Comparison of ENCODE assay signal across 25 mouse cellular contexts in genomic region chr7:129533366-129533905, GRCm38 (mm10). TPM values are rescaled to one million over a fixed set of nuclear protein-coding genes. Genes with fewer than 3 reads are reported as not detected.
DNase-seq lines count a peak whose midpoint lies in the region; ATAC-seq and TF ChIP-seq lines count a peak whose summit lies in the region.
"Had no signal": no experiment of that assay in that cellular context is flagged by ENCODE, and none has a peak within 500 bp of the region (broad histone marks: within the 10 kb centered on the region; RNA-seq: fewer than 3 reads in every experiment).

No protein-coding gene starts in this region.

- 69% methylated on average over 6 of the region's 6 CpGs for WGBS in forebrain, embryonic 14.5 days
- WGBS in forebrain, embryonic 11.5 days, result 80% methylated on average over 6 of the region's 6 CpGs
- 59% methylated on average over 6 of the region's 6 CpGs for WGBS in hindbrain, postnatal 0 days
- WGBS in hindbrain, embryonic 11.5 days, result 88% methylated on average over 6 of the region's 6 CpGs
- WGBS in neural tube, embryonic 13.5 days, result 72% methylated on average over 6 of the region's 6 CpGs
- WGBS in neural tube, embryonic 15.5 days, result 71% methylated on average over 6 of the region's 6 CpGs

- H3K36me3 ChIP-seq in forebrain, embryonic 14.5 days (ENCODE audit: control insufficient read depth, insufficient read depth, low read length), result no peaks in the 10 kb centered on the region
- no peaks in the 10 kb centered on the region for H3K36me3 ChIP-seq in forebrain, embryonic 11.5 days (ENCODE audit: control insufficient read depth, insufficient read depth, low read length)
- H3K36me3 ChIP-seq in hindbrain, postnatal 0 days (ENCODE audit: insufficient read depth, low read length), result no peaks in the 10 kb centered on the region
- H3K36me3 ChIP-seq in hindbrain, embryonic 11.5 days (ENCODE audit: control insufficient read depth, insufficient read depth, low read length), result no peaks in the 10 kb centered on the region
- H3K36me3 ChIP-seq in neural tube, embryonic 13.5 days, result no peaks in the 10 kb centered on the region
- H3K36me3 ChIP-seq in neural tube, embryonic 15.5 days, result no peaks in the 10 kb centered on the region
- H3K36me3 ChIP-seq: hindbrain, embryonic 13.5 days; liver, embryonic 15.5 days; lung, embryonic 15.5 days; neural tube, embryonic 12.5 days had no signal

- TF ChIP-seq CTCF in hindbrain, postnatal 0 days (IDR thresholded peaks at IDR 0.05; ENCODE audit: low read depth), result no peak

- H3K9ac ChIP-seq in forebrain, embryonic 14.5 days (ENCODE audit: low read length), result no peak overlapping the region
- H3K9ac ChIP-seq in forebrain, embryonic 11.5 days (ENCODE audit: low read length), result no peak overlapping the region
- H3K9ac ChIP-seq in hindbrain, postnatal 0 days (replicated peaks; ENCODE audit: low read length), result no peak overlapping the region
- no peak overlapping the region for H3K9ac ChIP-seq in hindbrain, embryonic 11.5 days (ENCODE audit: low read depth, low read length)
- no peak overlapping the region for H3K9ac ChIP-seq in neural tube, embryonic 13.5 days
- H3K9ac ChIP-seq in neural tube, embryonic 15.5 days (replicated peaks), result no peak overlapping the region
- H3K9ac ChIP-seq: hindbrain, embryonic 13.5 days; liver, embryonic 15.5 days; lung, embryonic 15.5 days; neural tube, embryonic 12.5 days had no signal

- no peaks in the 10 kb centered on the region for H3K27me3 ChIP-seq in forebrain, embryonic 14.5 days (replicated peaks; ENCODE audit: control insufficient read depth, insufficient read depth, low read length)
- H3K27me3 ChIP-seq in forebrain, embryonic 11.5 days (ENCODE audit: control insufficient read depth, insufficient read depth, low read length), result no peaks in the 10 kb centered on the region
- no peaks in the 10 kb centered on the region for H3K27me3 ChIP-seq in hindbrain, postnatal 0 days (ENCODE audit: insufficient read depth, low read length)
- no peaks in the 10 kb centered on the region for H3K27me3 ChIP-seq in hindbrain, embryonic 11.5 days (ENCODE audit: control insufficient read depth, insufficient read depth, low read length)
- H3K27me3 ChIP-seq in neural tube, embryonic 13.5 days, result no peaks in the 10 kb centered on the region
- no peaks in the 10 kb centered on the region for H3K27me3 ChIP-seq in neural tube, embryonic 15.5 days (replicated peaks)
- H3K27me3 ChIP-seq: hindbrain, embryonic 13.5 days; liver, embryonic 15.5 days; lung, embryonic 15.5 days; neural tube, embryonic 12.5 days had no signal

- peak; percentile 15 for DNase-seq in forebrain, embryonic 14.5 days (ENCODE audit: low spot score)
- DNase-seq in forebrain, embryonic 11.5 days (ENCODE audit: low spot score), result no peak
- peak; percentile 30 for DNase-seq in hindbrain, postnatal 0 days (ENCODE audit: low spot score)
- no peak for DNase-seq in hindbrain, embryonic 11.5 days (ENCODE audit: low spot score)
- DNase-seq in right cerebral cortex, postnatal 25 days, result no peak
- DNase-seq: cerebellum, adult 18-20 months; cerebellum, postnatal 36 days; gastrocnemius, adult 2 months; gastrocnemius, postnatal 36 days; heart, adult 2 months; heart, postnatal 14 days; kidney, adult 11 months; kidney, postnatal 14 days; thymus, postnatal 4 days had no signal

- no peak; the same call in 1 of the 2 replicates for ATAC-seq in forebrain, embryonic 14.5 days
- ATAC-seq in forebrain, embryonic 11.5 days (replicated peaks; ENCODE audit: low FRiP score), result no peak
- ATAC-seq in hindbrain, postnatal 0 days, result 0 out of 2 replicates have a peak, but pooled peaks have one; percentile 27
- no peak for ATAC-seq in hindbrain, embryonic 11.5 days (ENCODE audit: low FRiP score)
- peak; percentile 59 for ATAC-seq in neural tube, embryonic 13.5 days (ENCODE audit: low read depth)
- no peak for ATAC-seq in neural tube, embryonic 15.5 days (ENCODE audit: low FRiP score)
- ATAC-seq: CD4-positive, CD25-positive, alpha-beta regulatory T cell, adult 4 months; inflammation-experienced regulatory T-cells, adult 6 months; midbrain, embryonic 16.5 days had no signal

- no peak overlapping the region for H3K4me2 ChIP-seq in forebrain, embryonic 14.5 days (ENCODE audit: low read length)
- no peak overlapping the region for H3K4me2 ChIP-seq in forebrain, embryonic 11.5 days (ENCODE audit: low read depth, low read length, severe bottlenecking)
- no peak overlapping the region for H3K4me2 ChIP-seq in hindbrain, postnatal 0 days (ENCODE audit: low read depth, low read length)
- no peak overlapping the region for H3K4me2 ChIP-seq in hindbrain, embryonic 11.5 days (replicated peaks; ENCODE audit: low read depth, low read length)
- no peak overlapping the region for H3K4me2 ChIP-seq in neural tube, embryonic 13.5 days
- H3K4me2 ChIP-seq in neural tube, embryonic 15.5 days, result no peak overlapping the region
- H3K4me2 ChIP-seq: hindbrain, embryonic 13.5 days; liver, embryonic 15.5 days; lung, embryonic 15.5 days; midbrain, embryonic 11.5 days; neural tube, embryonic 12.5 days had no signal

- H3K4me1 ChIP-seq in forebrain, embryonic 14.5 days (ENCODE audit: control insufficient read depth, insufficient read depth, low read length), result no peaks in the 10 kb centered on the region
- H3K4me1 ChIP-seq in forebrain, embryonic 11.5 days (replicated peaks; ENCODE audit: control insufficient read depth, insufficient read depth, low read length), result no peaks in the 10 kb centered on the region
- H3K4me1 ChIP-seq in hindbrain, postnatal 0 days (ENCODE audit: insufficient read depth, low read length), result 0 out of 2 replicates have a peak, but pooled peaks cover 4% of the 10 kb centered on the region
- no peaks in the 10 kb centered on the region for H3K4me1 ChIP-seq in hindbrain, embryonic 11.5 days (replicated peaks; ENCODE audit: control insufficient read depth, insufficient read depth, low read length)
- H3K4me1 ChIP-seq in neural tube, embryonic 13.5 days (replicated peaks), result no peaks in the 10 kb centered on the region; the same call in 1 of the 2 replicates
- 0 out of 2 replicates have a peak, but pooled peaks cover 2% of the 10 kb centered on the region for H3K4me1 ChIP-seq in neural tube, embryonic 15.5 days
- H3K4me1 ChIP-seq: liver, embryonic 15.5 days; lung, embryonic 15.5 days; neural tube, embryonic 12.5 days had no signal

- H3K27ac ChIP-seq in forebrain, embryonic 14.5 days (ENCODE audit: low read depth, low read length), result no peak overlapping the region
- H3K27ac ChIP-seq in forebrain, embryonic 11.5 days (ENCODE audit: low read depth, low read length), result no peak overlapping the region
- no peak overlapping the region for H3K27ac ChIP-seq in hindbrain, postnatal 0 days
- no peak overlapping the region for H3K27ac ChIP-seq in hindbrain, embryonic 11.5 days (ENCODE audit: low read depth, low read length)
- no peak overlapping the region for H3K27ac ChIP-seq in neural tube, embryonic 13.5 days (replicated peaks)
- no peak overlapping the region for H3K27ac ChIP-seq in neural tube, embryonic 15.5 days (replicated peaks)
- H3K27ac ChIP-seq: gastrocnemius, adult 2 months; heart, adult 2 months; liver, embryonic 15.5 days; lung, embryonic 15.5 days; neural tube, embryonic 12.5 days had no signal

- H3K9me3 ChIP-seq in forebrain, embryonic 14.5 days (replicated peaks; ENCODE audit: control insufficient read depth, low read length), result no peaks in the 10 kb centered on the region
- no peaks in the 10 kb centered on the region for H3K9me3 ChIP-seq in forebrain, embryonic 11.5 days (ENCODE audit: control insufficient read depth, low read length)
- H3K9me3 ChIP-seq in hindbrain, postnatal 0 days (ENCODE audit: low read length), result no peaks in the 10 kb centered on the region
- H3K9me3 ChIP-seq in hindbrain, embryonic 11.5 days (ENCODE audit: control insufficient read depth, low read length), result no peaks in the 10 kb centered on the region
- no peaks in the 10 kb centered on the region for H3K9me3 ChIP-seq in neural tube, embryonic 13.5 days
- H3K9me3 ChIP-seq in neural tube, embryonic 15.5 days (replicated peaks), result no peaks in the 10 kb centered on the region
- H3K9me3 ChIP-seq: hindbrain, embryonic 13.5 days; liver, embryonic 15.5 days; lung, embryonic 15.5 days; neural tube, embryonic 12.5 days had no signal

- no peak overlapping the region for H3K4me3 ChIP-seq in forebrain, embryonic 14.5 days (ENCODE audit: low read depth, low read length)
- no peak overlapping the region for H3K4me3 ChIP-seq in forebrain, embryonic 11.5 days (ENCODE audit: low read depth, low read length)
- no peak overlapping the region for H3K4me3 ChIP-seq in hindbrain, postnatal 0 days (ENCODE audit: low read length)
- no peak overlapping the region for H3K4me3 ChIP-seq in hindbrain, embryonic 11.5 days (ENCODE audit: low read depth, low read length)
- no peak overlapping the region for H3K4me3 ChIP-seq in neural tube, embryonic 13.5 days
- H3K4me3 ChIP-seq in neural tube, embryonic 15.5 days (replicated peaks), result no peak overlapping the region
- H3K4me3 ChIP-seq: gastrocnemius, adult 2 months; heart, adult 2 months; hindbrain, embryonic 13.5 days; liver, embryonic 15.5 days; lung, embryonic 15.5 days; myocyte; neural tube, embryonic 12.5 days had no signal

RNA-seq across cellular contexts. Expression of gene Wdr11, which starts 58.2 kb away (rescaled TPM):
- polyA plus RNA-seq in forebrain, embryonic 14.5 days (2014; fragmentation: Nextera tagmentation; extraction: Ambion mirVana), result 34.3 and 35.6 TPM in 2 replicates
- 37.0 and 39.0 TPM in 2 replicates for polyA plus RNA-seq in forebrain, embryonic 11.5 days (2014; fragmentation: Nextera tagmentation; extraction: Ambion mirVana)
- 40.2 and 42.4 TPM in 2 replicates for total RNA-seq in hindbrain, postnatal 0 days (2014; rRNA removed)
- polyA plus RNA-seq in hindbrain, postnatal 0 days (2015; fragmentation: Nextera tagmentation; extraction: Ambion mirVana), result 25.2 and 26.1 TPM in 2 replicates
- 34.0 and 35.6 TPM in 2 replicates for polyA plus RNA-seq in hindbrain, embryonic 11.5 days (2014; fragmentation: Nextera tagmentation; extraction: Ambion mirVana)
- 35.3 and 36.1 TPM in 2 replicates for polyA plus RNA-seq in neural tube, embryonic 13.5 days (2015; fragmentation: Nextera tagmentation; extraction: Ambion mirVana)
- 32.8 and 34.4 TPM in 2 replicates for polyA plus RNA-seq in neural tube, embryonic 15.5 days (2015; fragmentation: Nextera tagmentation; extraction: Ambion mirVana)

Comparison
In these comparisons a context has a peak if more than half of its experiments do, and no peak if none do; other contexts are left out.
1. ATAC-seq: peak in hindbrain, postnatal 0 days (single experiment) and neural tube, embryonic 13.5 days (single experiment); none in forebrain, embryonic 14.5 days (single experiment), forebrain, embryonic 11.5 days (single experiment), hindbrain, embryonic 11.5 days (single experiment) and neural tube, embryonic 15.5 days (single experiment).
2. DNase-seq: peak in forebrain, embryonic 14.5 days (single experiment) and hindbrain, postnatal 0 days (single experiment); none in forebrain, embryonic 11.5 days (single experiment), hindbrain, embryonic 11.5 days (single experiment) and right cerebral cortex, postnatal 25 days (single experiment).